Mouse (Mus musculus) kidney, adult 2 months (tissue): ENCODE results near the gene Dmgdh. TPM values are rescaled to one million over a fixed set of nuclear protein-coding genes. Genes with fewer than 3 reads are reported as not detected.

Experiments used
- DNase-seq: peaks from one replicate; pipeline ENCODE4 v3.0.0; 2021
- H3K27ac ChIP-seq: fragments of 200-500 bp; 2 replicates; pipeline ENCODE4 v1.5.1; 2012; ENCODE audit warnings: low read depth, low read length, control low read depth, inconsistent platforms; ENCODE audit not compliant: insufficient read depth
- H3K27me3 ChIP-seq: fragments of 200-500 bp; replicated peaks from 2 replicates; pipeline ENCODE4 v1.6.1; 2012; ENCODE audit warnings: mild to moderate bottlenecking, moderate library complexity, low read length, inconsistent platforms; ENCODE audit not compliant: control insufficient read depth, insufficient read depth
- H3K36me3 ChIP-seq: fragments of 200-500 bp; 2 replicates; pipeline ENCODE4 v1.6.1; 2012; ENCODE audit warnings: mild to moderate bottlenecking, moderate library complexity, low read length, inconsistent platforms; ENCODE audit not compliant: control insufficient read depth, insufficient read depth
- H3K4me1 ChIP-seq: fragments of 200-500 bp; 2 replicates; pipeline ENCODE4 v1.6.1; 2011; ENCODE audit warnings: low read length; ENCODE audit not compliant: control insufficient read depth, insufficient read depth
- H3K4me3 ChIP-seq: fragments of 200-500 bp; 2 replicates; pipeline ENCODE4 v1.5.1; 2011; ENCODE audit warnings: mild to moderate bottlenecking, low read depth, low read length, control low read depth; ENCODE audit not compliant: insufficient read depth
- CTCF ChIP-seq: fragments of 200-500 bp; conservative IDR thresholded peaks from 2 replicates; pipeline ENCODE4 v1.5.1; 2011; ENCODE audit warnings: low read depth, mild to moderate bottlenecking, control low read depth, low read length, moderate library complexity, mixed read lengths; ENCODE audit not compliant: insufficient read depth, insufficient read length
- POLR2A ChIP-seq: fragments of 200-500 bp; IDR thresholded peaks from one replicate; pipeline ENCODE4 v1.6.1; 2011; ENCODE audit warnings: low read depth, low read length, control low read depth
- WGBS: fragments of 180-500 bp; shearing (Covaris S2); methylation state at CpG from one replicate; pipeline ENCODE4 v1.1.7; 2018; 5-methylcytosine and 5-hydroxymethylcytosine counted together
- polyA plus RNA-seq: library from polyadenylated mRNA; depleted of rRNA; stranded (reverse); fragments of >200 nt; gene quantifications from 2 replicates; pipeline ENCODE4 v1.2.3, GENCODE M21; 2012

The Dmgdh gene
- polyA plus RNA-seq, 1 experiment = 41.0 TPM

GRCm38 (mm10) chr13:93705697-93706096, 31.5 kb downstream of the Dmgdh start:
- WGBS = 80% methylated on average over 4 of the region's 4 CpGs
- DNase-seq = no peak
- no peak overlapping the region for H3K4me3 ChIP-seq
- H3K27ac ChIP-seq = no peak overlapping the region
- H3K4me1 ChIP-seq = 0 out of 2 replicates have a peak, but pooled peaks cover under 1% of the 10 kb centered on the region
- no peak for TF ChIP-seq POLR2A
- no peak for TF ChIP-seq CTCF
- H3K36me3 ChIP-seq = no peaks in the 10 kb centered on the region
- no peaks in the 10 kb centered on the region for H3K27me3 ChIP-seq

GRCm38 (mm10) chr13:93707271-93707670, 33.0 kb downstream of the Dmgdh start:
- Histone ChIP-seq H3K36me3 (no peaks in the 10 kb centered on the region), H3K4me3 (no peak overlapping the region), H3K4me1 (no peaks in the 10 kb centered on the region), H3K27ac (no peak overlapping the region), H3K27me3 (no peaks in the 10 kb centered on the region)
- TF ChIP-seq CTCF = no peak
- TF ChIP-seq POLR2A = no peak
- peak; percentile 27 for DNase-seq
- WGBS = 58% methylated on average over 4 of the region's 4 CpGs

GRCm38 (mm10) chr13:93710325-93710724, 36.1 kb downstream of the Dmgdh start:
- no peak overlapping the region for H3K4me3 ChIP-seq
- no peaks in the 10 kb centered on the region for H3K4me1 ChIP-seq
- no peaks in the 10 kb centered on the region for H3K36me3 ChIP-seq
- TF ChIP-seq POLR2A = no peak
- no peak for TF ChIP-seq CTCF
- WGBS = 85% methylated on average over 4 of the region's 4 CpGs
- peak overlapping the region; percentile 13; the same call in 1 of the 2 replicates for H3K27ac ChIP-seq
- peak; percentile 66 for DNase-seq
- no peaks in the 10 kb centered on the region for H3K27me3 ChIP-seq

- TF ChIP-seq POLR2A (no peak), CTCF (no peak)
- Histone ChIP-seq H3K4me3 (no peak overlapping the region), H3K27ac (no peak overlapping the region), H3K36me3 (no peaks in the 10 kb centered on the region), H3K4me1 (no peaks in the 10 kb centered on the region), H3K27me3 (no peaks in the 10 kb centered on the region)
- DNase-seq = peak; percentile 73
- WGBS = 68% methylated on average over 4 of the region's 4 CpGs
Measured at GRCm38 (mm10) chr13:93711226-93711625, 37.0 kb downstream of the Dmgdh start.

GRCm38 (mm10) chr13:93712362-93712761, 38.1 kb downstream of the Dmgdh start:
- WGBS = over 99% methylated on average over 4 of the region's 4 CpGs
- no peak for TF ChIP-seq POLR2A
- TF ChIP-seq CTCF = no peak
- H3K36me3 ChIP-seq = no peaks in the 10 kb centered on the region
- no peaks in the 10 kb centered on the region for H3K27me3 ChIP-seq
- H3K4me1 ChIP-seq = no peaks in the 10 kb centered on the region
- no peak overlapping the region for H3K4me3 ChIP-seq
- DNase-seq = no peak
- no peak overlapping the region for H3K27ac ChIP-seq

- Histone ChIP-seq H3K27me3 (no peaks in the 10 kb centered on the region), H3K27ac (no peak overlapping the region), H3K4me3 (no peak overlapping the region), H3K4me1 (no peaks in the 10 kb centered on the region; the same call in 1 of the 2 replicates), H3K36me3 (no peaks in the 10 kb centered on the region)
- DNase-seq = no peak
- 86% methylated on average over 3 of the region's 3 CpGs for WGBS
- TF ChIP-seq POLR2A (no peak), CTCF (no peak)
Measured at GRCm38 (mm10) chr13:93713826-93714225, 39.6 kb downstream of the Dmgdh start.

GRCm38 (mm10) chr13:93717113-93717512, 42.9 kb downstream of the Dmgdh start:
- no peak overlapping the region for H3K4me3 ChIP-seq
- DNase-seq = no peak
- TF ChIP-seq CTCF = no peak
- no peak for TF ChIP-seq POLR2A
- no peaks in the 10 kb centered on the region for H3K36me3 ChIP-seq
- no peak overlapping the region for H3K27ac ChIP-seq
- no peaks in the 10 kb centered on the region; the same call in 1 of the 2 replicates for H3K4me1 ChIP-seq
- WGBS = 60% methylated on average over 7 of the region's 7 CpGs
- no peaks in the 10 kb centered on the region for H3K27me3 ChIP-seq

GRCm38 (mm10) chr13:93718948-93719347, 44.7 kb downstream of the Dmgdh start:
- Histone ChIP-seq H3K4me1 (no peaks in the 10 kb centered on the region; the same call in 1 of the 2 replicates), H3K27me3 (no peaks in the 10 kb centered on the region), H3K27ac (no peak overlapping the region), H3K36me3 (no peaks in the 10 kb centered on the region), H3K4me3 (no peak overlapping the region)
- TF ChIP-seq CTCF = peak; percentile 80
- no peak for TF ChIP-seq POLR2A
- 1% methylated on average over 7 of the region's 7 CpGs for WGBS
- DNase-seq = peak; percentile 49
